Mouse (Mus musculus) liver, embryonic 16.5 days (tissue): ENCODE data around the gene Csk. TPM values are rescaled to one million over a fixed set of nuclear protein-coding genes. Genes with fewer than 3 reads are reported as not detected.

Experiments
- ATAC-seq: fragments of 200-750 bp; cut with Nextera tagmentation; 2 replicates; pipeline ENCODE4 v1.8.0; 2017; ENCODE audit warnings: low read depth, mild to moderate bottlenecking, moderate number of reproducible peaks, moderate library complexity
- H3K27ac ChIP-seq: fragments of 300-500 bp; sonication (generic); 2 replicates; pipeline ENCODE4 v1.5.1; 2014; ENCODE audit warnings: mild to moderate bottlenecking, low read length
- H3K27me3 ChIP-seq: fragments of 300-500 bp; sonication (generic); 2 replicates; pipeline ENCODE4 v1.6.1; 2014; ENCODE audit warnings: low read depth, low read length, mixed read lengths; ENCODE audit not compliant: control insufficient read depth, insufficient read depth
- H3K36me3 ChIP-seq: fragments of 300-500 bp; sonication (generic); 2 replicates; pipeline ENCODE4 v1.6.1; 2014; ENCODE audit warnings: mild to moderate bottlenecking; ENCODE audit not compliant: control insufficient read depth, insufficient read depth
- H3K4me1 ChIP-seq: fragments of 300-500 bp; sonication (generic); 2 replicates; pipeline ENCODE4 v1.6.1; 2014; ENCODE audit warnings: low read depth, low read length, mixed read lengths; ENCODE audit not compliant: control insufficient read depth
- H3K4me2 ChIP-seq: fragments of 300-500 bp; sonication (generic); 2 replicates; pipeline ENCODE4 v1.6.1; 2014; ENCODE audit warnings: low read depth, low read length, mixed read lengths
- H3K4me3 ChIP-seq: fragments of 300-500 bp; sonication (generic); 2 replicates; pipeline ENCODE4 v1.5.1; 2014; ENCODE audit warnings: low read depth, mild to moderate bottlenecking, low read length
- H3K9ac ChIP-seq: fragments of 300-500 bp; sonication (generic); 2 replicates; pipeline ENCODE4 v1.6.1; 2014; ENCODE audit warnings: low read depth, low read length
- H3K9me3 ChIP-seq: fragments of 300-500 bp; sonication (generic); replicated peaks from 2 replicates; pipeline ENCODE4 v1.6.1; 2016; ENCODE audit warnings: low read length; ENCODE audit not compliant: control insufficient read depth
- WGBS: fragments of 180-500 bp; shearing (Covaris S2); extraction: QIAGEN DNeasy Blood & Tissue Kit; methylation state at CpG from one replicate; pipeline ENCODE4 v1.1.7; 2014; ENCODE audit not compliant: insufficient replicate concordance; 5-methylcytosine and 5-hydroxymethylcytosine counted together
- polyA plus RNA-seq: library from polyadenylated mRNA; unstranded; fragments of >200 nt; fragmentation: Nextera tagmentation; extraction: Ambion mirVana; gene quantifications from 2 replicates; pipeline ENCODE4 v1.2.1, GENCODE M21; 2015

Gene Csk
- polyA plus RNA-seq, 1 experiment from 2014 or later = 13.5 TPM

DNA sequence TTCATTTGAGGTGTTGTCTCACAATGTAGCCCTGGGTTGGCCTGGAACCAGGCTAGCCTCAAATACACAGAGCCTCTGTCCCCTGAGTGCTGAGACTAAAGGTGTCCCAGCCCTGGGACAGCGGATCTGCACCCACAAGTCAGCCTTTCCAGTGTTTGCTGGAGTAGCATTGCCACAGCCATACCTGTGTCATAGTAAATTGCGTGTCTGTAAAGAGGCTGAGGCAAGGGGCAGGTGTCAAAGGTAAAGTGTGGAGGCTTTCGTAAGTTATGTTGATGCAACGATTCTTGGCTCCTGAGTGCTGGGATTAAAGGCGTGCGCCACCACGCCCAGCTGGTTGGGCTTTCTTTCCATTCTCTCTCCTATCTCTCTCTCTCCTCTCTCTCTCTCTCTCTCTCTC lies 11.2 kb upstream of the Csk start:
- H3K27me3 ChIP-seq = no peaks in the 10 kb centered on the region
- peak; percentile 50 for ATAC-seq
- H3K4me1 ChIP-seq = peaks cover 22% of the 10 kb centered on the region
- no peak overlapping the region for H3K9ac ChIP-seq
- H3K4me2 ChIP-seq = no peak overlapping the region
- no peak overlapping the region for H3K4me3 ChIP-seq
- H3K27ac ChIP-seq = no peak overlapping the region
- no peaks in the 10 kb centered on the region for H3K9me3 ChIP-seq
- WGBS = 51% methylated on average over 7 of the region's 7 CpGs
- no peaks in the 10 kb centered on the region for H3K36me3 ChIP-seq

DNA sequence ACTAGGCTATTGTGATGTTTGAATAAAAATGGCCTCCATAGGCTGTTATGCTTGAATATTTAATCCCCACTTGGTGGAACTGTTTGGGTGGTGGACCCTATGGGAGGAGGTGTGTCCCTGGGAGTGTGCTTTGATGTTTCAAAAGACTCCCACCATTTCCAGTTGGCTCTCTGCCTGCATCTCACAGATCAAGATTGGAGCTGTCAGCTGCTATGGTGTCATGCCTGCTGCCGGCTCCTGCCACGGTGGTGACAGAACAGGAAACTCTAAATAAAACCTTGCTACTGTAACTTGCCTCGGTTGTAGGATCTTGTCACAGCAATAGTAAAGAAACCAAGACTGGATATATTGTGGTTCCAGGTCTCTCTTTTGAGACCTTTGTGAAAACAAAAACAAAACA lies 8.1 kb upstream of the Csk start:
- ATAC-seq = no peak
- no peak overlapping the region for H3K4me3 ChIP-seq
- H3K27me3 ChIP-seq = no peaks in the 10 kb centered on the region; the same call in 1 of the 2 replicates
- WGBS = 33% methylated on average over 3 of the region's 3 CpGs
- no peak overlapping the region for H3K4me2 ChIP-seq
- H3K9me3 ChIP-seq = no peaks in the 10 kb centered on the region
- H3K4me1 ChIP-seq = peaks cover 15% of the 10 kb centered on the region
- no peak overlapping the region for H3K9ac ChIP-seq
- H3K36me3 ChIP-seq = no peaks in the 10 kb centered on the region
- no peak overlapping the region for H3K27ac ChIP-seq

DNA sequence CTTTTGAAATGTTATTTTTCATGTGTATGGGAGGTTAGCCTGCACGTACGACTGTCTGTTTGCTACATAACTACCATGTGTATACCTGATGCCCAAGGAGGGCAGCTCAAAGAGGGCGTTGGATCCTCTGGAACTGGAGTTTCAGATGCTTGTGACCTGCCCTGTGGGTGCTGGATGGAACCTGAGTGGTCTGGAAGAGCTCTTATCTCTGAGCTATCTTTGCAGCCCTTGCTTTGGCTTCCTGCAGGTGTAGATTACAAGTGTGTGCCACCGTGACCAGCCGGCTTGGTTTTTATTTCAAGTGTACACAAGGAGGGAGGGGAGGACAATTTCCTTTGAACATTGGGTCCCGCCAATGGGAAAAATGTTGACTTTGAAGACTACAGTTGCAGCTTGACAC lies 7.1 kb upstream of the Csk start:
- ATAC-seq = peak; percentile 80
- Histone ChIP-seq H3K27ac (peak overlapping the region; percentile 43; the same call in 1 of the 2 replicates), H3K4me1 (peaks cover 21% of the 10 kb centered on the region), H3K4me2 (no peak overlapping the region; the same call in 1 of the 2 replicates), H3K9ac (0 out of 2 replicates have a peak overlapping the region, but pooled peaks have one; percentile 7), H3K9me3 (no peaks in the 10 kb centered on the region), H3K4me3 (no peak overlapping the region), H3K36me3 (no peaks in the 10 kb centered on the region), H3K27me3 (no peaks in the 10 kb centered on the region; the same call in 1 of the 2 replicates)
- WGBS = 25% methylated on average over 6 of the region's 6 CpGs

DNA sequence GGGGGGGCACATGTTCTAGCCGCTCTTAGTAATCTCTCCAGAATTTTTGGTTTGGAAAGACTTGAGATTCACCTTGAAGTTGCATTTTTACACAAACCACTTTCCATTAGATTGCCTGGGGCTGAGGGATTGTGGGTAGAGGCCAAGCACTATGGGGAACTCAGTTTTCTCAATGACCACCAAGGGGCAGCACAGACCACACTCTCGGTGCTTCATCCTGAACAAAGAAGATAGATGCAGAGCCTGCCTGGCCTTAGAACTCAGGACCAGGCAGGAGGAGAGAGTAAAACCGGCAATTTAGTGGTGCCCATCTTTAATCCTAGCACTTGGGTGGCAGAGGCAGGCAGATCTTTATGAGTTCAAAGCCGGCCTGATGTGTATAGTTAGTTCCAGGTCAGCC lies 6.3 kb upstream of the Csk start:
- Histone ChIP-seq H3K4me3 (no peak overlapping the region), H3K4me2 (no peak overlapping the region), H3K9ac (no peak overlapping the region), H3K9me3 (no peaks in the 10 kb centered on the region), H3K27ac (no peak overlapping the region), H3K27me3 (no peaks in the 10 kb centered on the region; the same call in 1 of the 2 replicates), H3K36me3 (no peaks in the 10 kb centered on the region), H3K4me1 (peaks cover 21% of the 10 kb centered on the region)
- WGBS = 15% methylated on average over 4 of the region's 4 CpGs
- peak; percentile 66 for ATAC-seq

DNA sequence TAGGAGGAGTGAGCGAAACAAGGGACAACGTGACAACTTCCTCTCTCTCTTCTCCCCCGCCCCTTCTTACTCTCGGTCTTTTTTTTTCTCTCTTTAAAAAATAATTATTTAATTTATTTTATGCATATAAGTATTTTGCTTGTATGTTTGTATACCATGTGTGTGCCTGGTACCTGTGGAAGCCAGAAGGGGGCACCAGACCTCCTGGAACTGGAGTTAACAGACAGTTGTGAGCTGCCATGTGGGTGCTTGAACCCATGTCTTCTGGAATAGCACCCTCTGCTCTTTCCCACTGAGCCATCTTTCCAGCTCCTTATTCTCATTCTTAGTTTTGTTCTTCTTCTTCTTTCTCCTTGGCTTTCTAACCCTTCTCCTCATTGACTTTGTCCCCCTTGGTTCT lies 5.5 kb upstream of the Csk start:
- Histone ChIP-seq H3K27ac (no peak overlapping the region), H3K9ac (no peak overlapping the region), H3K9me3 (no peaks in the 10 kb centered on the region), H3K4me1 (peaks cover 21% of the 10 kb centered on the region), H3K27me3 (no peaks in the 10 kb centered on the region; the same call in 1 of the 2 replicates), H3K4me2 (no peak overlapping the region), H3K36me3 (no peaks in the 10 kb centered on the region), H3K4me3 (no peak overlapping the region)
- 67% methylated on average over 4 of the region's 4 CpGs for WGBS
- no peak for ATAC-seq

DNA sequence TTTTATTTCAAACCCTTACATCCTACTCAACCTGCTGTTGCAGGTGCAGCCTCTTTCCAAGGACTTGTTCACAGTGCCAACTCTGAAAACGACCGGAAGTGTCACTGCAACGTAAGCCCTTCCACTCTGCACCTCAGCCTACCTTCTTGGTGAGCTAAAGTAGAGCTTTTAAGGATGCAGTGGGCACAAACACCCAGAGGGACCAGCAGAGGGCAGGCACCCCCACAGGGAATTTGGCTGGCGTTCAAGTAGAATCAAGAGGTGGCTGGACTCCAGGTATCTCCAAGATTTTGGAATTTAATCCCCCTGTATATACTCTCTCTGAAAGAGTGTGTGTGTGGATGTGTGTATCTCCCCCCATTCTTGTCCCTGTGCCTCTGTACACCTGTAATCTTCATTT lies 4.4 kb upstream of the Csk start:
- Histone ChIP-seq H3K36me3 (no peaks in the 10 kb centered on the region), H3K9ac (no peak overlapping the region), H3K9me3 (no peaks in the 10 kb centered on the region), H3K27me3 (no peaks in the 10 kb centered on the region; the same call in 1 of the 2 replicates), H3K4me1 (peaks cover 21% of the 10 kb centered on the region), H3K4me2 (no peak overlapping the region), H3K4me3 (no peak overlapping the region), H3K27ac (no peak overlapping the region)
- no peak for ATAC-seq
- 34% methylated on average over 4 of the region's 4 CpGs for WGBS

DNA sequence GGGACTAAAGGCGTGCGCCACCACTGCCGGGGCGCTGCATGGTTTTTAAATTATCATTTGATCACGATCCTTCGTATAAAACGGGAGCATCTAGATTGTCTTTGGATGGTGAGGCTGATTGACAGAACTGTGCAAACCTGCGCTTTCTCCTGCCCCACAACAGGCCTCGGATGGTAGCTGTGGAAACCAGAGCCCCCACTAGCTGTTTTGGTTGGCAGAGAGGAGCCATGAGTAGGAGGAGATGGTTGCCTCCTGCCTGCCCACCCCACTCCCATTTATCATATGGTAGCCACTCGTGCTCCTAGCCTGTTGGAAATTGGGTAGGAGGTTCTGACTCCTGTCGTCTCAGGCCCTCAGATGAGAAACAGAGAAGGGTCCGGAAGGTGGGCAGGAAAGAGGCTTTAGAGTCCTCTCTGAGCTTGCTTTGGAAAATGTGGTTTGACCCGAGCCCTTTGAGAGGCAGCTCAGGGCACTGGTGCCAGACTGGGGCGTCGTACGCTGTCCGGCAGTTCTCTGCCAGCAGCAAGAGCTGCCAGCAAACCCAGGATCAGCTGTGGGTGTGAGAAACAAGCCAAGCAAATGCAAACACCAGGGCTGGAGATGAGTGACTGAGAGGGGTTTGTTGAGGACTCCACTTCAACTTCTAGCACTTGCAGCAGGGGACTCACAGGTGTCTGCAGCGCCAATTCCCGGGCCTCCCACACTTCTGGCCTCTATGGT lies 3.4 kb upstream of the Csk start:
- H3K4me2 ChIP-seq = no peak overlapping the region
- H3K9me3 ChIP-seq = no peaks in the 10 kb centered on the region
- 73% methylated on average over 19 of the region's 19 CpGs for WGBS
- no peak overlapping the region for H3K4me3 ChIP-seq
- no peak overlapping the region for H3K9ac ChIP-seq
- peaks cover 21% of the 10 kb centered on the region for H3K4me1 ChIP-seq
- no peaks in the 10 kb centered on the region for H3K36me3 ChIP-seq
- H3K27me3 ChIP-seq = no peaks in the 10 kb centered on the region; the same call in 1 of the 2 replicates
- H3K27ac ChIP-seq = no peak overlapping the region
- ATAC-seq = no peak

DNA sequence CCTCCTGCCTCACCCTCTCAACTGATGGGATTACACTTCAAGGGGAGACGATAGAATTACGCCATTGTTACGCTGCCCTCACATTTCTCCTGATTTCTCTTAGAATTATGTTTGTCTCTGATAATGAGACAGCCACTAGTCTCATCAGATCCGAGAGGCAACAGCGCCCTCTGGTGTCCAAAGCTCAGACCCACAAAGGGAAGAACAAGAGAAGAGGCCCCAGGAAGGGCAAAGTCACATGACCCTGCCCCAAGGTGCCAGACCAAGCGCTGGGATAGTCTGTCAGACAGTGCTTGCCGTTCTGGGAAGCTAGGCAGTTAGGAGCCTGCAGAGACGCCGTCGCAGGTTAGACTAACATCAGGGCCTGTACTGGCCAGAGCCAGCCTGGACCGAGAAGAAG lies 2.3 kb upstream of the Csk start:
- H3K27ac ChIP-seq = no peak overlapping the region
- H3K27me3 ChIP-seq = no peaks in the 10 kb centered on the region; the same call in 1 of the 2 replicates
- H3K4me2 ChIP-seq = peak overlapping the region; percentile 58
- ATAC-seq = peak; percentile 53
- peak overlapping the region; percentile 21; the same call in 1 of the 2 replicates for H3K9ac ChIP-seq
- H3K9me3 ChIP-seq = no peaks in the 10 kb centered on the region
- 0 out of 2 replicates have a peak overlapping the region, but pooled peaks have one; percentile 13 for H3K4me3 ChIP-seq
- no peaks in the 10 kb centered on the region for H3K36me3 ChIP-seq
- 2% methylated on average over 11 of the region's 11 CpGs for WGBS
- H3K4me1 ChIP-seq = peaks cover 18% of the 10 kb centered on the region

DNA sequence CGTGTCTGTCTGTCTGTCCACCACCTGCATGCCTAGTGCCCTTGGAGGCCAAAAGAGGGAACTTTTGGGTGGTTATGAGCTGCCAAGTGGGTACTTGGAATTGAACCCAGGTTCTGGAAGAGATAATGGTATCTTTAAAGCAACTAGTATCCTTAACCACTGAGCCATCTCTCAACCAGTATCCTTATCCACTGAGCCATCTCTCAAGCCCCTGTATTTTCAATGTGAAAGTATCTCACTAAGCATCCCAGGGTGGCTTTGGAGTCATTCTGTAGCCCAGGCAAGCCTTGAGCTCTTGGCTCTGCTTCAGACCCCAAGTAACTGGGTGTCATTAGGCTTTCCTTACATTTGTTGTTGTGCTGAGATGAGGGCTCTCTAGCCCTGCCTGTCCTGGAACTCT lies 1.5 kb upstream of the Csk start:
- no peak for ATAC-seq
- Histone ChIP-seq H3K9ac (no peak overlapping the region), H3K36me3 (no peaks in the 10 kb centered on the region), H3K4me1 (peaks cover 10% of the 10 kb centered on the region), H3K9me3 (no peaks in the 10 kb centered on the region), H3K4me3 (no peak overlapping the region), H3K27ac (no peak overlapping the region), H3K27me3 (no peaks in the 10 kb centered on the region; the same call in 1 of the 2 replicates), H3K4me2 (no peak overlapping the region)
- WGBS = 65% methylated on average over 1 of the region's 1 CpGs
